Mouse (Mus musculus): ENCODE measurements around the gene Slc12a7. TPM values are rescaled to one million over a fixed set of nuclear protein-coding genes. Genes with fewer than 3 reads are reported as not detected.

The Slc12a7 gene
- 177 and 221 TPM in 2 replicates for polyA plus RNA-seq (2012; rRNA removed)

GRCm38 (mm10) chr13:73732742-73733700 is at the start of gene Slc12a7:
Slc12a7 (plus strand) TSS chr13:73733094.

GRCm38 (mm10) chr13:73704694-73705325 is 28.1 kb upstream of the Slc12a7 start, which contains the start of gene Slc6a19:
Slc6a19 (minus strand) TSS chr13:73704865.

GRCm38 (mm10) chr13:73847465-73847836 is 114.6 kb downstream of the Slc12a7 start, which contains the start of gene Nkd2:
Nkd2 (minus strand) TSS chr13:73847631.

Other genes with a start within 250 kb of the Slc12a7 start
- 0.03 and 0.08 TPM in 2 replicates for gene Slc6a3, start 196.3 kb upstream of the Slc12a7 start, polyA plus RNA-seq (2012; rRNA removed)
- 160 and 186 TPM in 2 replicates for gene Clptm1l, start 129.1 kb upstream of the Slc12a7 start, polyA plus RNA-seq (2012; rRNA removed)
- gene Tert, start 106.2 kb upstream of the Slc12a7 start, polyA plus RNA-seq (2012; rRNA removed), result 13.1 and 15.7 TPM in 2 replicates
- not detected in 2 replicates for gene Slc6a18, start 55.1 kb upstream of the Slc12a7 start, polyA plus RNA-seq (2012; rRNA removed)
- gene Slc6a19, start 28.2 kb upstream of the Slc12a7 start, polyA plus RNA-seq (2012; rRNA removed), result 0.43 and 0.54 TPM in 2 replicates
- gene Nkd2, start 114.5 kb downstream of the Slc12a7 start, polyA plus RNA-seq (2012; rRNA removed), result 22.0 and 24.5 TPM in 2 replicates
- 0.76 and 1.3 TPM in 2 replicates for gene Trip13, start 204.7 kb downstream of the Slc12a7 start, polyA plus RNA-seq (2012; rRNA removed)
- 28.5 and 33.3 TPM in 2 replicates for gene Brd9, start 204.7 kb downstream of the Slc12a7 start, polyA plus RNA-seq (2012; rRNA removed)
- gene Zdhhc11, start 230.8 kb downstream of the Slc12a7 start, polyA plus RNA-seq (2012; rRNA removed), result not detected in 2 replicates